Mouse (Mus musculus) lung, postnatal 4 days (tissue): ENCODE results near the gene Galnt12.

Source experiments
- DNase-seq, 2 experiments: peaks; one replicate each; pipeline ENCODE4 v3.0.0; 2021

The Galnt12 gene

DNA sequence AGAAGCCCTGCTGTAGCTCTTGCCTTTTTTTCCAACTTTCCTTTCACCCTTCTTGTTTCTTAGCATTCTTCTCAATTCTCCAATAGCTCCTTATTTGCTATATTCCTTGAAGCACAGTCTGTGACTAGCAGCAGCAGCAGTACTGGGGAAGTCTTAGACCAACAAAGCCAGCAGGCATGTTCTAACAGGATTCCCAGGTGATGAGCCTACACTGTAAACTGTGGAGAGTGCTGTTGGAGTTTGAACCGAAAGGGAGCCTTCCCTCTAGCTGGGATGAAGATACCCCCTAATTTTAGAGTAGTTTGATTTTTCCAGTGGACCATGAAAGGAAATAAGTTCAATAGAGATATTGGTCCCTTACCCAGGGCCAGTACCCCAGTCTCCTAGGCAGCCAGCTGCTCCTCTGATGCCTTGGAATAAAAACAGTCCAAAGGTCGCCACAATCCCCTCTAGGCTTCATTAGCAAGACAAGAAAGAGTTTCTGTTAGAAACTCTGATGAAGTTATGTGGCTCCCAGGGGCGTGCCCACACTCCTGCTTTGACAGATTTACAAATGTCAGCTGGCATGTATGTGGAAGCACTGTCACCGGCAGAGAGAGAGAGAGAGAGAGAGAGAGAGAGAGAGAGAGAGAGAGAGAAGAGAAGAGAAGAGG is 69.5 kb downstream of the Galnt12 start:
- DNase-seq: no peak

DNA sequence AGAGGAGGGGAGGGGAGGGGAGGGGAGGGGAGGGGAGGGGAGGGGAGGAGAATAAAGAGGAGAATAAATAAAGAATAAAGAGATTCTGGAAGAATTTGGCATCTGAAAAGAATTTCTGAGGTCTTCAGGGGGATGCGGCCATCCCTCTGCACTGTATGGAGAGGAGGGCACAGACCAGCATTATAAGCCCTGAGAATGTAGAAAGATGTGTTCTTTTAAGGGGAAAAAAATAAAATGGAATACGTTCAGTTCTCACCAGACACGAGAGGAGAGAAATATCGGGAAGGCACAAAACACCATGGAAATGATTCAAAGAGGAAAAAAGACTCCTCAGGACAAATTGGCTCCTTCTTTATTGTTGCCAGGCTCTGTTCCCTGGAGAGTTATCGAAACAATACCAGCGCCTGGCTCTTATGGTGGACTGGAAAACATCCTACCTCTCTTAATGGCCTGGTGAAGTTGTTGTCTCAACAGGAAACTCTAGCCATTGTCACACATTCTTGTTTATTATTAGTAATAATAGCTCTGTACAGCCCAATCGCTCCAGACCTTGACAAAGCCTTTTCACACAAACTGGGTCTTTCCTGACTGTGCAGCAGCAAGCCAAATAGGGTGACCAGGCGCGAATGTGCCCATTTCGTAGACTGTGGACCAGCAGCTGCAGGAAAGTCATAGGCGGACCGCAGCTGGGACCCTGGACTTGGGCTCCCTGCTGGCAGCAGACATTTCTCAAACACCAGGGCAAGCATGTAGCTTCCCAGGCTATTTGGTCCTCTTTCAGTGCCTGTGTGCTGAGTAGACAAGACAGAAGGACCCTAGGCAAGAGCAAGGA is 70.3 kb downstream of the Galnt12 start:
- DNase-seq: no peak

DNA sequence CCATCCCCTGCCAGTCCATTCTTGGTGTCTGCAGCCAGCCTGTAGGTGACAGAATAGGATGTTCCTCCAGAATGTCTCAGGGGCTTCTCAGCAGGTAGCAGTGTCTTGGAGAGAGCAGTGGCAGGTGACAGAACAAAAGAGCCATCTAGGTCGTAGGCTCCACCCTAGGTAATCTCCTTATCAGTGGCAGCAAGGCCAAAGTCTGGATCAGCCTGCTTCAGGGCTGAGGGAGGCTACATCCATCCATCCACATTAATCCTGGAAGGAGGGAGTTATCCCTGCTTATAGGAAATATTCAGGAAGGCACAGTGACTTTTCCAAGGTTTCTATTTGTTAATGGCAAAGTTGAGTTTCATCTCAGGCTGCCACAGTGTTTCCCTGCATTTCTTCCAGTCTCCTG is 80.6 kb downstream of the Galnt12 start:
- no peak for DNase-seq
